Mouse (Mus musculus): ENCODE data around the gene Vmn2r5. TPM values are rescaled to one million over a fixed set of nuclear protein-coding genes. Genes with fewer than 3 reads are reported as not detected.

Vmn2r5 gene
- not detected in 2 replicates for polyA plus RNA-seq (2012; rRNA removed)

GRCm38 (mm10) chr3:64509742-64510141 lies at the start of gene Vmn2r5:
Vmn2r5 (minus strand) TSS chr3:64509842.

Other genes with a start within 250 kb of the Vmn2r5 start
- gene Vmn2r3, start 220.1 kb downstream of the Vmn2r5 start, polyA plus RNA-seq (2012; rRNA removed) = not detected in 2 replicates
- gene Vmn2r4, start 94.5 kb downstream of the Vmn2r5 start, polyA plus RNA-seq (2012; rRNA removed) = not detected in 2 replicates
- not detected in 2 replicates for gene Vmn2r6, start 56.0 kb upstream of the Vmn2r5 start, polyA plus RNA-seq (2012; rRNA removed)

All from colon, adult 2 months (tissue).